Mouse (Mus musculus): Measurements from ENCODE around the gene Wdr5.

Gene Wdr5

DNA sequence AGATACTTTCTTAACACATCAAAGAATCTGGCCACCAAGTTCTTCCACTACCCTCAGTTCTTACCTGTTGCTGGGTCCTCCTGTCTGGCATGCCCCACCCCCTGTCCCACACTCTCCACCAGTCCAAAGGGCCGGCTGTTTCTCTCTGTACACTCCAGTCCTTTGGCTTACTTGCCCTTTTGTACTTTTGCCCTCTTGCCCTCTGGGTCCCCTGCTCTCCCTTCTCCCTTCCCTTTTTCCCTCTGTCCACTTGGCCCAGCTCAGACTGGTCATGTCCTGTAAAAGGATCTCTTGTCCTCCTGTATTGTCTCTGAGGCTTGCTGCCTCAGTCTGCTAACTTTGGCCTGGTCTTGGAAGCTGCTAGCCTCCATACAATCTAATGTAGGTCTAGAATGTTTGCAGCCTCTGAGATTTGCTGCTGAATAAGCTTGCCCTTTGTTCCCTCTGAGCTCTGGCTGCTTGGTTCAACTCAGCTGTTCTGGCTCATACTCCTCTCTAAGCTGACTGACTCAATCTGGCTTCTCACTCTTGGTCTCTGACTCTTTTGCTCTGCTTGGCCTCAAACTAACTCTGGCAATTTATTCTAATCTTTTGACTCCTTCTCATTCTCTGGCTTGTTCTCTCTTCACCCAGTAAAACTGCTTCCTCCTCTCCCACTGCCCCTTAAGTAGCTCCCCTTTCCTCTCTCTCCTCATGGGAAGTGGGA lies 33.9 kb downstream of the Wdr5 start:
- DNase-seq (ENCODE audit: low spot score in 2 of 2): no peak

DNA sequence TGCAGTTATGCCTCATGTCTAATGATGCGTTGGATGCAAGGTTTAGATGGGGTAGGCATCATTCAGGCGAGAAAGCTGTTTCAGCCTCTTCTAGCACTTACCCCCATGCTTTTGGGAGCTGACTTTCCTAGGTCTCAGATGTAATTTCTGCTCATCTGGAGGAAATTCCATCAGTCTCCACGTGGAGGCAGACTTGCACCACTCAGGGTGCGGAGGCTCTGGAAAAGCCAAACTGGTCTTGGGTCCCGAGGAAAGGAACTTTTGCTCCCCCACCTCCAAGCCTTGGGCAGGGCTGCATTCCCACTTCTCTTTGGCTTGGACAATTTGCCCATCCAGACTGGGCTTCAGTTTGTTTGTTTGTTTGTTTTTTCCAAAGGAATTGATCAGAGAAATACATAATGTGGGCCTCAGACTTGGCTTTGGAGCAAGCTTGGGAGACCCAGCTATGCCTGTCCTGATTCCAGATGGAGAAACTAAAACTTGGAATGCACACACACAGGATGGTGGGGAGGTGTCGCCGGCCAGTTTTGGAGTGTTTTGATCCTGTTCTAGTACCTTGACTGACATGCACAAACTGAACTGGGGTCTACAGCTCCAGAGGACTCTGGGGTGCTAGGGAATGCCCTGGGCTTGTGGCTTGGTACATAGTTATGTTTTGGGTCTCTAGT lies 37.8 kb downstream of the Wdr5 start:
- peak; percentile 66 to 76 for DNase-seq (ENCODE audit: low spot score in 2 of 2)

GRCm38 (mm10) chr2:27554308-27554707 lies 39.4 kb downstream of the Wdr5 start:
- peak in 1 of 2 experiments; percentile 44 for DNase-seq (ENCODE audit: low spot score in 2 of 2)

- DNase-seq (ENCODE audit: low spot score in 2 of 2): no peak
Measured at GRCm38 (mm10) chr2:27556921-27557320, 42.0 kb downstream of the Wdr5 start.

GRCm38 (mm10) chr2:27560708-27561123 lies 45.8 kb downstream of the Wdr5 start:
- DNase-seq (ENCODE audit: low spot score in 2 of 2): no peak

DNA sequence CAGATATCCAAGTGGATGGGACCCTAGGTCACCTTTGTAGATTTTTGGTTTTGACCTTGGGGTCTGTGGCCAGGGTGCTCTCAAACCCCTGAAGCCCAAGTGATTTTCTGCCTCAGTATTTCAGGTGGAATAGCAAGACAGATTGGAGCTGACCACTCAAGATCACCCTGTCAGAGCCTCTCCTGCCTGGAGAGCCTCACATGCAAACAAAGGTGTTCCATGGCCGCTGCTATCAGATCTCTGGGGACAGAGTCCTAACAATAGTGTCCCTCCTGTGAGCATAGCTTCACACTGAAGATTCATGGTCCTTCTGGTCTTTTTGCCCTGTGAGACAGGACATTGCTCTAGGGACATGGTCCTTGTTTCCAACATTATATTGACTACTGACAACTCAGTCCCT lies 46.2 kb downstream of the Wdr5 start:
- no peak for DNase-seq (ENCODE audit: low spot score in 2 of 2)

DNA sequence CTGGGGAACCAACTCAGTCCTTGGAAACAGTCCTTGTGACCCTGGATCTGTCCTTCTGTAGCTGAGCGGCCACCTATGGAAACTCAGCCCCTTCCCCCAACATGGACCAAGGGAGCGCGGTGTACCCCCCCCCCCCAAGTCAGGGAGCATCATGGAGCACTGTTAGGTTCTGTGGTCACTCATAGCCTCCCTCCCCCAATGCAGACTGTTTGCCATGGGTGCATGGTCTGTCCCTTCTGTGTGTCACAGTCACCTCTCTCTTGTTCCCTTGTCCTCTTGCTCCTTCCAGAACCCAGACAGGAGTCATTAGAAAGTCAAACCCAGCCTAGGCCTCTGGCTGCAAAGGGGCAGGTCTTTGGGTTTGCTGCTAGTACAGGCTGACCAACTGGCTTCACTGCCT lies 46.9 kb downstream of the Wdr5 start:
- no peak for DNase-seq (ENCODE audit: low spot score in 2 of 2)

DNA sequence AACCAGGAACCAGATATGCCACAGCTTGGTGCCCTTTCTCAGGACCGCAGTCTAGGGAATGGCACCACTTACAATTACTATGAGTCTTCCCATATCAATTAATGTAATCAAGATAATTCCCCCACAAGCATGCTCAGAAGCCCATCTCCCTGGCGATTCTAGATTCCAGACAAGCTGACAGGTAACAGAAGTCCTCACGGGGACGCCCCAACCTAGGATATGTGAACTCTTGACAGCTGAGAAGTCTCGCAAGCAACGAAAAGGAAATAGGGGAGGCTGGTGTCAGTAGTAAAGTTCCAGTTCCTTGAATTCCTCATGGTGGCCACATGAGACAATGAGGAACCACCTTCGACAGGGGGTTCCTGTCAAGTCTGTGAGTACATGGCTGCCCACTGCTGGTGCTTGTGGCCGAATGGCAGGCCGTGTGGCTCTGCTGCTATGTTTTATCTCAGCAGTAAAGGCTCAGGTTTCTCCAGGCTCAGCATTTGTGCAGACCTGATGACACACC lies 48.7 kb downstream of the Wdr5 start:
- no peak for DNase-seq (ENCODE audit: low spot score in 2 of 2)

DNA sequence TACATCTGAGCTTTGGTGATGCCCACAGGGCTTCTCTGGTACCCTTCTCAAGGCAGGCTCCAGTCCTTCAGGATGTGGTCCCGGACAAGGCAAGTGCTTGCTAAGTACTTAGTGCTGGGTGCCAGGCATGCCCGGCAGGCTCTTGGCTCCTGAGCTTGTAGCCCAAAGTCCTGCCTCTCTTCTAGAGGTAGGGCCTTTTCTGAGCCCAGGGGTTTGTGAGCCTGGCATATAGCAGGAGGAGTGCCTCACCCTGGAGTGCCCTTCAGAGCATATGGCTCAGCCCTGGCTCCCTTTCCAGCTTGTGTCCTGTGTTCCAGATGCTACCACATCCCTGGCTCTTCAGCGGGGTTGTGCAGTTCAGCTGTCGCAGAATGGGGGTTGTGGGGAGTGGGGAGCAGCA lies 49.7 kb downstream of the Wdr5 start:
- DNase-seq (ENCODE audit: low spot score in 2 of 2): no peak

DNA sequence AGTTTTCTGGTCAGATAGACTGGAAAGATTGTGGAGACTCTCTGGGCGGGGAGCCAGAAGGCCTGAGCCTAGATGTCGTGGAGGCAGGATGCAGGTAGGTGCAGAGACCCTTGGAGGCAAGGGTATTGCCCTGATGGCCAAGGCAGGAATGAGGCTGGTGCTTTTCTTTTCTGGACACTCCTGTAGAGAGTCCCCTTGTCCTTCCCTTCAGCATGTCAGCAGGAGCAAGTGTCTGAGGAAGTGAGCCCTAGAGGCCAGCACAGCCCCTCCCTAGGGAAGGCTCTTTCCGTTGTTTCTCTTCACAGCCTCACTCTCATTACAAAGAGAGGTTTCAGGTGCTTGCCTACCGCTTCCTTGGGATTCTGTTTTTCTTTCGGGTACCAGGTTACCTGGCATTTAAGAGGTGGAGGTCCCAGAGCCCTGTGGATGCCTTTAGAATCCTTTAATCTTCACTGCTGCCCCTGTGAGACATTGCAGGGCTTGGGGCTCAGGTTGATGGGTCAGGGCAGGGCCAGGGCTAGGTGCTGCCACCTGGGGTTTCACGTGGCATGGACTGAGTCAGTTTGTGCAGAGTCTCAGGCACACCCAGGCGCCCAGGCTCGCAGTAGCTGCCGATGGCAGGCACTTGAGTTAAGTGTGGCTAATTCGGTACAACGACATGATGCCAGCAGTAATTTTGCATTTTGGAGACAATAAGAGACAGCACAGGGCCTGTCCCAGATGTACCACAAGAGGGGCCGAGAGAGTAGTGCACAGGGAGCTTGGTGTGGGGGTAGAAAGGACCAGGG lies 50.6 kb downstream of the Wdr5 start:
- no peak for DNase-seq (ENCODE audit: low spot score in 2 of 2)

- no peak for DNase-seq (ENCODE audit: low spot score in 2 of 2)
Measured at GRCm38 (mm10) chr2:27570856-27571255, 55.9 kb downstream of the Wdr5 start.

DNA sequence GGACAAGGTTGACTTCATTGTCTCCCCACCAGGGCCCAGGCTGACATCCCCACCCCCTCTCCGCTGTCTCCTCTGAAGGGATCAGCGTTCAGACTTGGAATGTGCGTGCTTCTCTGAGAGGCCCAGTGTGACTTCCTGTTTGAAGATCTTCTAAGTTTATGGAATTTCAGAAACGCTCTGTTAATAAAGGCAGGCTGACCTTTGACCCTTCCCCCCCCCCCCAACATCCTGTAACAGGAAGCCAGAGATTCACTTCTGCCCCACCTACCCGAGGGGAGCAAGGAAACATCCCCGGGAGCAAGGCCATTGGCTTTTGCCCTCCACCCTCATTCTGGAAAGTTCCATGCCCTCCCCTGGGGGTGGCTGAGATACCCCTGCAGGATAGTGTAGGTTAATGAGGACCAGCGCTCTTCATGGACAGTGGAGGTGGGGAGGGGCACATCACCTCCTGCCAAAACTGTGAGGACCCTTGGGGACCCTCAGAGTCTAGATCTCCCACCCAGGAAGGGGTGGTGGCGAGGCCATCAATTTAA lies 57.4 kb downstream of the Wdr5 start:
- no peak for DNase-seq (ENCODE audit: low spot score in 2 of 2)

DNA sequence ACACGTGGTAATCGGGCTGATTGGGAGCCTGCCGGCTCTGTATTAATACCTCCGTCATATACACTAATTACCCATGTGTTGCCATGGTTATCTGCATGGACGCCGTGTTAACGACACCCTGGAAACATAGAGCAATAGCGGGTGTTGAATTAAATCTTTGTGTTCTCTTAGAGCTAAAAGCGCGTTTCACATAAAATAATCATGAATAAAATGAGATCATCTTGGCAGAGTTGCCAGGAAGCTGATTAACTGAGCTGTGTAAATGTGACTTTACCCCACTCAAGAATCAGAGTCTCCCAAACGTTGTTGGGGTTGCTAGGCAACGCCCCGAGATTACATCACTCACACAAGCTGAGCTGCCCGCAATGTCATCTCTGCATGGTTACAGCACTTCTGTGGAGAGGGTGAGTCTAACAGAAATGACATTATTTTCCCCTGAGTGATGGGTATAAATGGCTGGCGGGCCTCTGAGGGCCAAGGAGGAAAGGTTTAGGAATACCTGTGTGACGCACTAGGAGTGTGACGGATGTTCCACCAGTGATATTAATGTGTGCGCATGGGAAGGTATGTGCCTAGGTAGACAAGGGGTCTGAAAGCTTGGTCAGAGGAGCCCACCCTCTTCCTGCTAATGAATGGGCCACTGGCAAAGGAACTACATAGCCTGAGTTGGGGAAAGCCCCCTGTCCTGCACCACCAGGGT lies 58.1 kb downstream of the Wdr5 start:
- DNase-seq (ENCODE audit: low spot score in 2 of 2): peak in 1 of 2 experiments; percentile 73

DNA sequence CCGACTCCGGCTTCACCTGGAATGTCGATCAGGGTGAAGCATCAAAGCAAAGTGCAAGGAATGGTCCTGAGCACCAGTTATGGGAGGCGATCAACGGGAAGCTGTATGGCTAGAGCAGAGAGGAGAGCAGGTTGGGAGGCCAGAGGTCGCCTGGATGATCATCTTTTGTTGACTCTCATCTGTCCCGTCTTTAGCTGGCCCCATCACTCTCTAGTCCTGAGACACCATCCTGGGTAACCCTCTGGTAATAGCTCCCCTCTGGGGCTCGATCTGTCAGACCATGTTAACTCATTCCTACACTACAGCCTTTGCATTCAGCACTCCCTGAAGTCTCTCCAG lies 58.6 kb downstream of the Wdr5 start:
- no peak for DNase-seq (ENCODE audit: low spot score in 2 of 2)

GRCm38 (mm10) chr2:27576416-27576815 lies 61.5 kb downstream of the Wdr5 start:
- no peak for DNase-seq (ENCODE audit: low spot score in 2 of 2)

DNA sequence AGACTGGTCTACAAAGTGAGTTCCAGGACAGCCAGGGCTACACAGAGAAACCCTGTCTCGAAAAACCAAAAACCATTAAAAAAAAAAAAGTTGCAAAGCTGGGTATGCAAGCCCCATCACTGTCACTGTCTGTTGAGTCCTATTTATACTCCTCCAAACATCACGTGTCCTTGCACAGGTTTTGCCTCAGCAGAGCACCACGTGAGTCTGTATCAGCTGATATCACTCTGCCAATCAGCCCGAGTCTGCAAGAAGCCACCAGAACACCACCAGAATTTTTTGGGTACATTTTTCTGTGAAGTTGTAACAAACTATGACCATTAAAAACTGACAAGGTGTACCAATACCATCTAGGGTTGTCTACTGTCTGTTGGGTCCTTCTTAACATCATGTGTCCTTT lies 63.6 kb downstream of the Wdr5 start:
- no peak for DNase-seq (ENCODE audit: low spot score in 2 of 2)

DNA sequence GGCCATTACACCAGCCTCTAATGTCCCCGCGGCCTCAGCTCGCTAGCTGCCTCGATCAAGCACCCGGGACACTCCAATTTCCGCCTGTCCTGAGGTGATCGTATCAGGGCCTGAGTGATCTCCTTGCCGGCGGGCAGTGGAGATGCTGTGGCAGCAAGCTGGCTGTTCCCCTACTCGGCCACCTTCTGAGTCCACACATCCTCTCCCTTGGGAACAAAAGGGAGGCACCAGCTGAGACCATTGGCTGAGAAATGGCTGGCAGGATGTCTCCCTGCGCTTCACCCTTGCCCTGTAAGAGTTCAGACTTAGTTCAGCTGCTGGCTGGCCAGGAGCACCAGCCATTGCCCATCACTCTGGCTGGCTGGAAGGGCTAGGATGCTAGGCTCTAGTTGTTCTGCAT lies 67.2 kb downstream of the Wdr5 start:
- no peak for DNase-seq (ENCODE audit: low spot score in 2 of 2)

GRCm38 (mm10) chr2:27583019-27583418 lies 68.1 kb downstream of the Wdr5 start:
- DNase-seq (ENCODE audit: low spot score in 2 of 2): no peak

DNA sequence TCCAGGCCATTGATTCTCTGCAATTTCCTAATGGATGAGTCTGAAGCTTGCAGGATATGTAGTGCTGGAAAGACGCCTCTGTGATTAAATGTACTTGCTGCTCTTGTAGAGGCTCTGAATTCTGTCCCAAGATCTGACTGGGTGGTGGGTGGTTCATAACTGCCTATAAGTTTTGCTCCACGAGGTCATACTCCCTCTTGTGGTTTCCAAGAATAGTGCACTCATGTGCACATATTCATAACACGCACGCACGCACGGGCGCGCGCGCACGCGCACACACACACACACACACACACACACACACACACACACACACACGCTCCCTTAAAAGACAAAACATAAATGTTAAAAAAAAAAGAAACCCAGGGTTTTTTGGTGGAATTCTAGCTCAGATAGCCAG lies 69.6 kb downstream of the Wdr5 start:
- no peak for DNase-seq (ENCODE audit: low spot score in 2 of 2)

Data from urinary bladder, postnatal 4 days (tissue).